ENCODE assay signal across 8 mouse cellular contexts in the genomic region with DNA sequence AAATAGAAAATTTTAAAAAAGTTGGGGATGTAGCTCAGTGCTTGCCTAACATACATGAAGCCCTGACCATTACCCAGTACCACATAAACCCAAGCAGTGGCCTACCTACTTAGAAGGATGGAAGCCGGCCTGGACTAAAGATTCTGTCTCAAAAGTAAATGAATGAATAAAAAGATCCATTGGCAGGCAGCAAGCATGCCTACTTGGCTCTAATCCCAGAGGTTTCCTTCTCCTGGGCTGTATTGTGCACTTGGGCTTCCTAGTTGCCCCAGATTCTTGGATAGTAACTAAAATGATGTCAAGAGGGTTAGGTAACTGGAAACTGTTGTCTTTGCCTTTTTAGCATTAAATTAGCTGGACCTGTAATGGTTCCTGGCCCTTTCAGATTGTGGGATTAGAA. TPM values are rescaled to one million over a fixed set of nuclear protein-coding genes. Genes with fewer than 3 reads are reported as not detected.
A peak's percentile ranks its signal among the peaks of the same experiment; 100 is the strongest.
DNase-seq lines count a peak whose midpoint lies in the region; ATAC-seq and TF ChIP-seq lines count a peak whose summit lies in the region.

No protein-coding gene starts in this region.

- peaks cover 33% of the 10 kb centered on the region for H3K4me1 ChIP-seq in erythroblast, embryonic 14.5 days (ENCODE audit: control insufficient read depth)
- peaks cover 4 to 26% of the 10 kb centered on the region in 2 experiments; a peak in 3 of 4 replicates for H3K4me1 ChIP-seq in CH12.LX (ENCODE audit: control insufficient read depth in 1 of 2, insufficient read depth in 2 of 2)
- peaks cover 37% of the 10 kb centered on the region for H3K4me1 ChIP-seq in forebrain, embryonic 16.5 days (replicated peaks; ENCODE audit: control insufficient read depth, insufficient read depth, low read length)
- H3K4me1 ChIP-seq in liver, embryonic 11.5 days (replicated peaks; ENCODE audit: control insufficient read depth, insufficient read depth, low read length) = peaks cover 12% of the 10 kb centered on the region

- H3K27ac ChIP-seq in CH12.LX (ENCODE audit: insufficient read depth, low read depth) = no peak overlapping the region
- H3K27ac ChIP-seq in forebrain, embryonic 16.5 days (ENCODE audit: low read length) = peak overlapping the region; percentile 99; the same call in 1 of the 2 replicates
- H3K27ac ChIP-seq in liver, embryonic 11.5 days (ENCODE audit: low read depth, low read length) = no peak overlapping the region

- no peak for TF ChIP-seq RAD21 in CH12.LX (IDR thresholded peaks at IDR 0.05; ENCODE audit: low read depth, low read length)

- H3K27me3 ChIP-seq in erythroblast, embryonic 14.5 days (ENCODE audit: control insufficient read depth) = no peaks in the 10 kb centered on the region
- H3K27me3 ChIP-seq in CH12.LX (replicated peaks) = no peaks in the 10 kb centered on the region
- H3K27me3 ChIP-seq in forebrain, embryonic 16.5 days (replicated peaks; ENCODE audit: control insufficient read depth, insufficient read depth, low read length) = no peaks in the 10 kb centered on the region
- H3K27me3 ChIP-seq in liver, embryonic 11.5 days (replicated peaks; ENCODE audit: control insufficient read depth, insufficient read depth, low read length) = no peaks in the 10 kb centered on the region

- no peak for TF ChIP-seq CTCF in CH12.LX (conservative IDR thresholded peaks at IDR 0.05 in 1 of 2, IDR thresholded peaks at IDR 0.05 in 1 of 2; ENCODE audit: low read depth in 2 of 2, low read length in 2 of 2)

- H3K36me3 ChIP-seq in erythroblast, embryonic 14.5 days (ENCODE audit: control insufficient read depth) = peaks cover 36% of the 10 kb centered on the region
- H3K36me3 ChIP-seq in CH12.LX (replicated peaks in 1 of 2; ENCODE audit: control insufficient read depth in 1 of 2, insufficient read depth in 1 of 2, low read length in 1 of 2) = peaks cover 10 to 35% of the 10 kb centered on the region in 2 experiments
- H3K36me3 ChIP-seq in forebrain, embryonic 16.5 days (ENCODE audit: control insufficient read depth, insufficient read depth) = peaks cover 2% of the 10 kb centered on the region; the same call in 1 of the 2 replicates
- H3K36me3 ChIP-seq in liver, embryonic 11.5 days (ENCODE audit: control insufficient read depth, insufficient read depth, low read length) = peaks cover 7% of the 10 kb centered on the region

- TF ChIP-seq EP300 in CH12.LX (IDR thresholded peaks at IDR 0.05; ENCODE audit: low read length) = no peak

- dilution Hi-C loops in CH12.LX (cut with MboI; ENCODE audit: extremely low pct_ligation_motif_present, extremely low pct_unique_long_range_greater_than_20kb, low sequenced_read_pairs) = no loop called here

- in situ Hi-C loops in CH12.LX (cut with MboI; ENCODE audit: low pct_ligation_motif_present, low pct_unique_long_range_greater_than_20kb, low sequenced_read_pairs) = no loop called here

- no peak overlapping the region; the same call in 1 of the 2 replicates for H3K9ac ChIP-seq in CH12.LX (ENCODE audit: insufficient read depth, low read depth)
- H3K9ac ChIP-seq in forebrain, embryonic 16.5 days (replicated peaks; ENCODE audit: low read depth, low read length) = peak overlapping the region; percentile 86
- H3K9ac ChIP-seq in liver, embryonic 11.5 days (ENCODE audit: low read depth, low read length) = peak overlapping the region; percentile 93

- ATAC-seq in erythroblast, adult 5-6 weeks (replicated peaks; ENCODE audit: low FRiP score, poor library complexity, severe bottlenecking) = no peak
- no peak for ATAC-seq in forebrain, embryonic 16.5 days
- ATAC-seq in liver, embryonic 11.5 days (replicated peaks; ENCODE audit: low FRiP score) = no peak

- peak overlapping the region; percentile 89 for H3K4me2 ChIP-seq in CH12.LX (ENCODE audit: insufficient read depth, low read depth, poor library complexity, severe bottlenecking)
- peak overlapping the region; percentile 96 for H3K4me2 ChIP-seq in forebrain, embryonic 16.5 days (ENCODE audit: low read length)
- H3K4me2 ChIP-seq in liver, embryonic 11.5 days = peak overlapping the region; percentile 99

- TF ChIP-seq POLR2A in CH12.LX (IDR thresholded peaks at IDR 0.05; ENCODE audit: low read depth, low read length) = no peak

- no peak for DNase-seq in CH12.LX (ENCODE audit: extremely low read depth)
- no peak for DNase-seq in liver, embryonic 11.5 days (ENCODE audit: low spot score)
- DNase-seq in c-Kit-positive CD71-positive TER-119-positive erythroid progenitor cells, embryonic 14.5 days (ENCODE audit: low spot score) = no peak
- no peak for DNase-seq in cerebellum, postnatal 36 days
- no peak for DNase-seq in gastrocnemius, postnatal 4 days (ENCODE audit: low spot score in 2 of 2)

- H3K4me3 ChIP-seq in erythroblast, embryonic 14.5 days (replicated peaks) = peak overlapping the region; percentile 88
- peak overlapping the region in 2 of 3 experiments; percentile 31 to 99 for H3K4me3 ChIP-seq in CH12.LX (replicated peaks in 1 of 3; ENCODE audit: low read depth in 2 of 3, low read length in 2 of 3, poor library complexity in 1 of 3)
- peak overlapping the region; percentile 91 for H3K4me3 ChIP-seq in forebrain, embryonic 16.5 days (replicated peaks; ENCODE audit: low read length)
- H3K4me3 ChIP-seq in liver, embryonic 11.5 days (ENCODE audit: low read depth, low read length) = peak overlapping the region; percentile 88

- H3K9me3 ChIP-seq in erythroblast, embryonic 14.5 days (ENCODE audit: control insufficient read depth, low read length) = no peaks in the 10 kb centered on the region
- no peaks in the 10 kb centered on the region for H3K9me3 ChIP-seq in CH12.LX (replicated peaks; ENCODE audit: low read length)
- no peaks in the 10 kb centered on the region for H3K9me3 ChIP-seq in forebrain, embryonic 16.5 days (ENCODE audit: control insufficient read depth, low read length)
- no peaks in the 10 kb centered on the region for H3K9me3 ChIP-seq in liver, embryonic 11.5 days (ENCODE audit: control insufficient read depth, low read length)

- 0% methylated on average over 1 of the region's 1 CpGs for WGBS in forebrain, embryonic 16.5 days
- WGBS in liver, embryonic 11.5 days = 10% methylated on average over 1 of the region's 1 CpGs

- no peaks in the 10 kb centered on the region for H3K79me2 ChIP-seq in CH12.LX (replicated peaks; ENCODE audit: control insufficient read depth, extremely low read depth, insufficient read depth, poor library complexity, severe bottlenecking)

RNA-seq across cellular contexts. Expression of a gene that starts 1.6 kb away (rescaled TPM):
- 0.87 and 1.0 TPM in 2 replicates for polyA plus RNA-seq in erythroblast, embryonic 14.5 days (2012)
- 7.9 and 8.8 TPM in 2 replicates for total RNA-seq in erythroblast, adult 5-6 weeks (2015; ENCODE audit: low replicate concordance)
- total RNA-seq in erythroblast, adult 5-6 weeks (2017; ENCODE audit: low replicate concordance) = 5.7 and 7.4 TPM in 2 replicates
- total RNA-seq in CH12.LX (2012; rRNA removed) = 8.4 and 9.2 TPM in 2 replicates
- 2.8 and 3.0 TPM in 2 replicates for total RNA-seq in CH12.LX (2014; rRNA removed)
- polyA plus RNA-seq in CH12.LX (2012; ENCODE audit: insufficient read length, low read depth) = 7.1 and 8.8 TPM in 2 replicates
- 4.8 and 5.8 TPM in 2 replicates for polyA plus RNA-seq in forebrain, embryonic 16.5 days (2015; fragmentation: Nextera tagmentation; extraction: Ambion mirVana)
- 3.3 and 3.8 TPM in 2 replicates for polyA plus RNA-seq in liver, embryonic 11.5 days (2014; fragmentation: Nextera tagmentation; extraction: Ambion mirVana)
- total RNA-seq in gastrocnemius, postnatal 4 days (2021) = 10 to 100 TPM; 25.3 to 26.6 TPM

RNA-seq across cellular contexts. Expression of a gene that starts 23.4 kb away (rescaled TPM):
- 0.11 TPM in 2 replicates for polyA plus RNA-seq in erythroblast, embryonic 14.5 days (2012)
- 3.3 TPM in 1 of 2 replicates, not detected in the other for total RNA-seq in erythroblast, adult 5-6 weeks (2015; ENCODE audit: low replicate concordance)
- 1.0 and 1.4 TPM in 2 replicates for total RNA-seq in erythroblast, adult 5-6 weeks (2017; ENCODE audit: low replicate concordance)
- 6.1 and 6.7 TPM in 2 replicates for total RNA-seq in CH12.LX (2012; rRNA removed)
- 2.8 and 4.1 TPM in 2 replicates for total RNA-seq in CH12.LX (2014; rRNA removed)
- 3.7 and 4.9 TPM in 2 replicates for polyA plus RNA-seq in CH12.LX (2012; ENCODE audit: insufficient read length, low read depth)
- 9.3 and 13.2 TPM in 2 replicates for polyA plus RNA-seq in forebrain, embryonic 16.5 days (2015; fragmentation: Nextera tagmentation; extraction: Ambion mirVana)
- polyA plus RNA-seq in liver, embryonic 11.5 days (2014; fragmentation: Nextera tagmentation; extraction: Ambion mirVana) = 11.0 and 13.4 TPM in 2 replicates
- 100 to 1,000 TPM; 129 to 140 TPM for total RNA-seq in gastrocnemius, postnatal 4 days (2021)

RNA-seq across cellular contexts. Expression of a gene that starts 25.9 kb away (rescaled TPM):
- polyA plus RNA-seq in erythroblast, embryonic 14.5 days (2012) = not detected in 2 replicates
- not detected in 2 replicates for total RNA-seq in erythroblast, adult 5-6 weeks (2015; ENCODE audit: low replicate concordance)
- not detected in 2 replicates for total RNA-seq in erythroblast, adult 5-6 weeks (2017; ENCODE audit: low replicate concordance)
- total RNA-seq in CH12.LX (2012; rRNA removed) (0.08 TPM in 1 of 2 replicates, not detected in the other), CH12.LX (2014; rRNA removed) (not detected in 2 replicates)
- 1.7 and 3.9 TPM in 2 replicates for polyA plus RNA-seq in CH12.LX (2012; ENCODE audit: insufficient read length, low read depth)
- polyA plus RNA-seq in forebrain, embryonic 16.5 days (2015; fragmentation: Nextera tagmentation; extraction: Ambion mirVana) = 0.22 and 0.42 TPM in 2 replicates
- not detected in 2 replicates for polyA plus RNA-seq in liver, embryonic 11.5 days (2014; fragmentation: Nextera tagmentation; extraction: Ambion mirVana)
- 10 to 100 TPM; 40.6 to 50.4 TPM for total RNA-seq in gastrocnemius, postnatal 4 days (2021)

RNA-seq across cellular contexts. Expression of a gene that starts 33.9 kb away (rescaled TPM):
- polyA plus RNA-seq in erythroblast, embryonic 14.5 days (2012) = 0.31 and 0.45 TPM in 2 replicates
- total RNA-seq in erythroblast, adult 5-6 weeks (2015; ENCODE audit: low replicate concordance) = 0.42 TPM in 1 of 2 replicates, not detected in the other
- total RNA-seq in erythroblast, adult 5-6 weeks (2017; ENCODE audit: low replicate concordance) = 0.56 and 1.2 TPM in 2 replicates
- total RNA-seq in CH12.LX (2012; rRNA removed) (11.6 and 14.8 TPM in 2 replicates), CH12.LX (2014; rRNA removed) (4.3 and 5.1 TPM in 2 replicates)
- 8.5 and 11.6 TPM in 2 replicates for polyA plus RNA-seq in CH12.LX (2012; ENCODE audit: insufficient read length, low read depth)
- polyA plus RNA-seq in forebrain, embryonic 16.5 days (2015; fragmentation: Nextera tagmentation; extraction: Ambion mirVana) = 15.4 and 24.4 TPM in 2 replicates
- 18.2 and 22.1 TPM in 2 replicates for polyA plus RNA-seq in liver, embryonic 11.5 days (2014; fragmentation: Nextera tagmentation; extraction: Ambion mirVana)
- 10 to 100 TPM; 13.0 to 13.8 TPM for total RNA-seq in gastrocnemius, postnatal 4 days (2021)

RNA-seq across cellular contexts. Expression of a gene that starts 41.9 kb away (rescaled TPM):
- polyA plus RNA-seq in erythroblast, embryonic 14.5 days (2012) = 0.25 and 0.27 TPM in 2 replicates
- 1.5 and 2.3 TPM in 2 replicates for total RNA-seq in erythroblast, adult 5-6 weeks (2015; ENCODE audit: low replicate concordance)
- total RNA-seq in erythroblast, adult 5-6 weeks (2017; ENCODE audit: low replicate concordance) = 1.5 and 3.2 TPM in 2 replicates
- total RNA-seq in CH12.LX (2012; rRNA removed) (4.6 and 5.0 TPM in 2 replicates), CH12.LX (2014; rRNA removed) (3.0 and 3.2 TPM in 2 replicates)
- polyA plus RNA-seq in CH12.LX (2012; ENCODE audit: insufficient read length, low read depth) = 3.0 and 3.5 TPM in 2 replicates
- 9.7 and 11.0 TPM in 2 replicates for polyA plus RNA-seq in forebrain, embryonic 16.5 days (2015; fragmentation: Nextera tagmentation; extraction: Ambion mirVana)
- 5.9 and 6.4 TPM in 2 replicates for polyA plus RNA-seq in liver, embryonic 11.5 days (2014; fragmentation: Nextera tagmentation; extraction: Ambion mirVana)
- 1 to 10 TPM; 6.9 to 8.1 TPM for total RNA-seq in gastrocnemius, postnatal 4 days (2021)
